In genomic region chr11:46401555-46401954, GRCm38 (mm10) we compare ENCODE assay signal across 26 mouse cellular contexts. TPM values are rescaled to one million over a fixed set of nuclear protein-coding genes. Genes with fewer than 3 reads are reported as not detected.
DNase-seq lines count a peak whose midpoint lies in the region; ATAC-seq and TF ChIP-seq lines count a peak whose summit lies in the region.
"Had no signal": no experiment of that assay in that cellular context is flagged by ENCODE, and none has a peak within 500 bp of the region (broad histone marks: within the 10 kb centered on the region; RNA-seq: fewer than 3 reads in every experiment).

No protein-coding gene starts in this region.

- no peaks in the 10 kb centered on the region for H3K27me3 ChIP-seq in heart, embryonic 10.5 days (ENCODE audit: insufficient read depth, poor library complexity, severe bottlenecking)
- H3K27me3 ChIP-seq in kidney, postnatal 0 days (ENCODE audit: insufficient read depth, low read length): no peaks in the 10 kb centered on the region
- no peaks in the 10 kb centered on the region for H3K27me3 ChIP-seq in stomach, embryonic 16.5 days (ENCODE audit: control insufficient read depth, insufficient read depth, low read length)
- H3K27me3 ChIP-seq: heart, embryonic 15.5 days had no signal

- peak overlapping the region; percentile 18; the same call in 1 of the 2 replicates for H3K4me2 ChIP-seq in kidney, postnatal 0 days (ENCODE audit: low read length)
- peak overlapping the region; percentile 34; the same call in 1 of the 2 replicates for H3K4me2 ChIP-seq in stomach, embryonic 16.5 days (ENCODE audit: low read depth, low read length)
- H3K4me2 ChIP-seq: heart, embryonic 11.5 days; heart, embryonic 15.5 days; hindbrain, embryonic 14.5 days had no signal

- 82% methylated on average over 12 of the region's 12 CpGs for WGBS in heart, embryonic 10.5 days
- 67% methylated on average over 12 of the region's 12 CpGs for WGBS in kidney, postnatal 0 days
- WGBS in stomach, embryonic 16.5 days: 48% methylated on average over 12 of the region's 12 CpGs

- H3K36me3 ChIP-seq in heart, embryonic 10.5 days: no peaks in the 10 kb centered on the region
- H3K36me3 ChIP-seq in kidney, postnatal 0 days (ENCODE audit: insufficient read depth, low read length): no peaks in the 10 kb centered on the region
- H3K36me3 ChIP-seq in stomach, embryonic 16.5 days (ENCODE audit: control insufficient read depth, insufficient read depth, low read length): no peaks in the 10 kb centered on the region
- H3K36me3 ChIP-seq: embryonic facial prominence, embryonic 10.5 days; forebrain, embryonic 10.5 days; G1E; heart, embryonic 15.5 days; hindbrain, embryonic 10.5 days had no signal

- no peak overlapping the region for H3K27ac ChIP-seq in heart, embryonic 10.5 days
- peak overlapping the region; percentile 36; the same call in 1 of the 2 replicates for H3K27ac ChIP-seq in kidney, postnatal 0 days
- no peak overlapping the region for H3K27ac ChIP-seq in stomach, embryonic 16.5 days (ENCODE audit: low read length)
- H3K27ac ChIP-seq: embryonic facial prominence, embryonic 10.5 days; forebrain, embryonic 10.5 days; heart, embryonic 15.5 days; hindbrain, embryonic 10.5 days; hindbrain, embryonic 14.5 days had no signal

- ATAC-seq in kidney, postnatal 0 days (replicated peaks; ENCODE audit: low FRiP score, low read depth): no peak
- no peak for ATAC-seq in stomach, embryonic 16.5 days (ENCODE audit: insufficient read depth, low FRiP score)
- ATAC-seq: CD4-positive, CD25-positive, alpha-beta regulatory T cell, adult 4 months; forebrain, embryonic 14.5 days had no signal

- peaks cover 6% of the 10 kb centered on the region for H3K4me1 ChIP-seq in heart, embryonic 10.5 days
- no peaks in the 10 kb centered on the region for H3K4me1 ChIP-seq in kidney, postnatal 0 days (replicated peaks; ENCODE audit: insufficient read depth, low read length)
- no peaks in the 10 kb centered on the region for H3K4me1 ChIP-seq in stomach, embryonic 16.5 days (ENCODE audit: control insufficient read depth, insufficient read depth, low read length)
- H3K4me1 ChIP-seq: heart, embryonic 15.5 days had no signal

- no peaks in the 10 kb centered on the region for H3K9me3 ChIP-seq in heart, embryonic 10.5 days
- H3K9me3 ChIP-seq in kidney, postnatal 0 days (replicated peaks; ENCODE audit: low read length): no peaks in the 10 kb centered on the region
- H3K9me3 ChIP-seq in stomach, embryonic 16.5 days (replicated peaks; ENCODE audit: control insufficient read depth, low read length): no peaks in the 10 kb centered on the region
- H3K9me3 ChIP-seq: embryonic facial prominence, embryonic 10.5 days; forebrain, embryonic 10.5 days; G1E; heart, embryonic 15.5 days; hindbrain, embryonic 10.5 days had no signal

- H3K4me3 ChIP-seq in heart, embryonic 10.5 days: no peak overlapping the region
- H3K4me3 ChIP-seq in kidney, postnatal 0 days (replicated peaks; ENCODE audit: low read depth, low read length): no peak overlapping the region
- no peak overlapping the region for H3K4me3 ChIP-seq in stomach, embryonic 16.5 days (replicated peaks; ENCODE audit: low read length)
- H3K4me3 ChIP-seq: embryonic facial prominence, embryonic 10.5 days; erythroblast, embryonic 14.5 days; forebrain, embryonic 10.5 days; heart, embryonic 15.5 days; hindbrain, embryonic 10.5 days had no signal

- no peak for TF ChIP-seq CTCF in kidney, postnatal 0 days (IDR thresholded peaks at IDR 0.05; ENCODE audit: low read depth)

- no peak overlapping the region for H3K9ac ChIP-seq in kidney, postnatal 0 days (ENCODE audit: low read depth, low read length)
- no peak overlapping the region for H3K9ac ChIP-seq in stomach, embryonic 16.5 days (ENCODE audit: low read length)
- H3K9ac ChIP-seq: heart, embryonic 15.5 days; hindbrain, embryonic 14.5 days had no signal

- DNase-seq in heart, adult 11 months: peak; percentile 68
- no peak for DNase-seq in heart, embryonic 10.5 days (ENCODE audit: low spot score)
- DNase-seq in kidney, postnatal 0 days (ENCODE audit: low spot score): no peak
- no peak for DNase-seq in kidney, postnatal 36 days
- no peak for DNase-seq in cerebellum, adult 9-11 months
- no peak for DNase-seq in cerebellum, postnatal 10 days
- DNase-seq: adrenal gland, postnatal 10 days; B cell, adult 2 months; cerebellum, adult 11 months; cerebellum, adult 8-10 months; cerebellum, postnatal 36 days; gastrocnemius, postnatal 36 days; heart, adult 18-20 months had no signal

RNA-seq across cellular contexts. Expression of gene Fam71b, which starts 5.2 kb away (rescaled TPM):
- polyA plus RNA-seq in heart, embryonic 10.5 days (2016; fragmentation: Nextera tagmentation; extraction: Ambion mirVana): not detected in 2 replicates
- polyA plus RNA-seq in kidney, postnatal 0 days (2015; fragmentation: Nextera tagmentation; extraction: Ambion mirVana): not detected in 2 replicates
- polyA plus RNA-seq in stomach, embryonic 16.5 days (2015; fragmentation: Nextera tagmentation; extraction: Ambion mirVana): not detected in 2 replicates
- polyA plus RNA-seq: brain, embryonic 14.5 days; embryonic facial prominence, embryonic 10.5 days; embryonic facial prominence, embryonic 14.5 days; erythroblast, embryonic 14.5 days; forebrain, embryonic 10.5 days; forebrain, embryonic 14.5 days; G1E; heart, embryonic 15.5 days; hindbrain, embryonic 10.5 days; hindbrain, embryonic 14.5 days had no signal

RNA-seq across cellular contexts. Expression of gene Itk, which starts 12.2 kb away (rescaled TPM):
- 0.09 TPM in 1 of 2 replicates, not detected in the other for polyA plus RNA-seq in heart, embryonic 10.5 days (2016; fragmentation: Nextera tagmentation; extraction: Ambion mirVana)
- 0.04 and 0.05 TPM in 2 replicates for polyA plus RNA-seq in kidney, postnatal 0 days (2015; fragmentation: Nextera tagmentation; extraction: Ambion mirVana)
- polyA plus RNA-seq in stomach, embryonic 16.5 days (2015; fragmentation: Nextera tagmentation; extraction: Ambion mirVana): 0.32 and 0.49 TPM in 2 replicates
- polyA plus RNA-seq: forebrain, embryonic 10.5 days; forebrain, embryonic 14.5 days; heart, embryonic 11.5 days; hindbrain, embryonic 10.5 days had no signal

RNA-seq across cellular contexts. Expression of gene Med7, which starts 35.2 kb away (rescaled TPM):
- polyA plus RNA-seq in heart, embryonic 10.5 days (2016; fragmentation: Nextera tagmentation; extraction: Ambion mirVana): 67.5 and 79.6 TPM in 2 replicates
- polyA plus RNA-seq in kidney, postnatal 0 days (2015; fragmentation: Nextera tagmentation; extraction: Ambion mirVana): 80.5 and 87.9 TPM in 2 replicates
- 49.4 and 60.3 TPM in 2 replicates for polyA plus RNA-seq in stomach, embryonic 16.5 days (2015; fragmentation: Nextera tagmentation; extraction: Ambion mirVana)

RNA-seq across cellular contexts. Expression of gene Havcr2, which starts 53.2 kb away (rescaled TPM):
- polyA plus RNA-seq in heart, embryonic 10.5 days (2016; fragmentation: Nextera tagmentation; extraction: Ambion mirVana): 0.06 TPM in 1 of 2 replicates, not detected in the other
- polyA plus RNA-seq in kidney, postnatal 0 days (2015; fragmentation: Nextera tagmentation; extraction: Ambion mirVana): 0.06 and 0.11 TPM in 2 replicates
- polyA plus RNA-seq in stomach, embryonic 16.5 days (2015; fragmentation: Nextera tagmentation; extraction: Ambion mirVana): 0.17 and 0.19 TPM in 2 replicates
- polyA plus RNA-seq: embryonic facial prominence, embryonic 10.5 days; erythroblast, embryonic 14.5 days; forebrain, embryonic 10.5 days had no signal
